Mouse (Mus musculus) bone marrow, adult 2 months (tissue): Measurements from ENCODE around the gene Masp2.

Source experiments
- CTCF ChIP-seq: fragments of 200-500 bp; IDR thresholded peaks from 2 replicates; pipeline ENCODE4 v1.5.1; 2011; ENCODE audit warnings: low read length, control low read depth; ENCODE audit not compliant: control insufficient read depth, insufficient read depth
- POLR2A ChIP-seq: fragments of 200-500 bp; IDR thresholded peaks from 2 replicates; pipeline ENCODE4 v1.6.1; 2011; ENCODE audit warnings: low read depth, mild to moderate bottlenecking, control low read depth, low read length, borderline replicate concordance; ENCODE audit not compliant: control insufficient read depth

DNA sequence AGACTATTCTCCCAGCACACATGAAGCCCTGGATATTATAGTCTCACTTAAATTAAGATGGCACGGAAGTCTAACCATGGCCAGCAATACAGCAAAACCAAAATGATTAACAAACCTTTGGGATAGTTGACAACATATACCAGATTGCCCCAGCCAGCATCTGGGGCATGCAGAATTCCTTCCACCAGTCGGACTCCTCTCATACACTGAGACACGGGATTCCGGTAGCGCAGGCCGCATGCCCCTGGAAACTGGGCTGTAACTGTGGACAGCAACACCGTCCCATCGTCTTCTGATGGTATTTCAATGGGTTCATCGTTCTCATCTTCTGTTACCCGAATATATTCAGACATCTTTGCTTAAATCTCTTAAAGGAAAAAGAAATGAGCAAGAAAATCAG, 22.7 kb downstream of the Masp2 start:
- TF ChIP-seq POLR2A (no peak), CTCF (no peak)
